Mouse (Mus musculus): ENCODE measurements around the gene Polr1d. TPM values are rescaled to one million over a fixed set of nuclear protein-coding genes. Genes with fewer than 3 reads are reported as not detected.

Gene Polr1d
- polyA plus RNA-seq, 1 experiment = 33.0 TPM

- Histone ChIP-seq H3K4me3 (ENCODE audit: low read depth, low read length) (no peak overlapping the region), H3K4me1 (ENCODE audit: control insufficient read depth, insufficient read depth, insufficient read length, low read length) (peaks cover 12% of the 10 kb centered on the region; the same call in 1 of the 2 replicates), H3K36me3 (ENCODE audit: control insufficient read depth, insufficient read depth, low read length) (no peaks in the 10 kb centered on the region), H3K27ac (ENCODE audit: insufficient read depth, low read depth, low read length) (no peak overlapping the region), H3K27me3 (ENCODE audit: control insufficient read depth, insufficient read depth, low read length) (no peaks in the 10 kb centered on the region)
- 80% methylated on average over 6 of the region's 6 CpGs for WGBS
- TF ChIP-seq POLR2A (IDR thresholded peaks at IDR 0.05; ENCODE audit: low read depth, low read length) (no peak), CTCF (IDR thresholded peaks at IDR 0.05; ENCODE audit: extremely low read depth, insufficient read length, insufficient replicate concordance, low read depth, low read length) (no peak)
Measured at GRCm38 (mm10) chr5:147073805-147074204, 3.0 kb upstream of the Polr1d start.

GRCm38 (mm10) chr5:147075103-147076025 is 1.5 kb upstream of the Polr1d start:
- Histone ChIP-seq H3K4me3 (ENCODE audit: low read depth, low read length) (peak overlapping the region; percentile 81), H3K27ac (ENCODE audit: insufficient read depth, low read depth, low read length) (peak overlapping the region; percentile 81), H3K4me1 (ENCODE audit: control insufficient read depth, insufficient read depth, insufficient read length, low read length) (peaks cover 12% of the 10 kb centered on the region; the same call in 1 of the 2 replicates), H3K27me3 (ENCODE audit: control insufficient read depth, insufficient read depth, low read length) (no peaks in the 10 kb centered on the region), H3K36me3 (ENCODE audit: control insufficient read depth, insufficient read depth, low read length) (peaks cover 3% of the 10 kb centered on the region; the same call in 1 of the 2 replicates)
- WGBS = 10% methylated on average over 21 of the region's 21 CpGs
- TF ChIP-seq POLR2A (IDR thresholded peaks at IDR 0.05; ENCODE audit: low read depth, low read length) = no peak

GRCm38 (mm10) chr5:147076026-147076798 is 638 bp upstream of the Polr1d start, which contains the start of gene Lnx2:
Gene Lnx2 (minus strand): TSS chr5:147076586.
- Histone ChIP-seq H3K4me3 (ENCODE audit: low read depth, low read length) (peak within 1 kb of the TSS; percentile 81), H3K4me1 (ENCODE audit: control insufficient read depth, insufficient read depth, insufficient read length, low read length) (peaks cover 10% of the 10 kb centered on the region; the same call in 1 of the 2 replicates), H3K36me3 (ENCODE audit: control insufficient read depth, insufficient read depth, low read length) (peaks cover 3% of the 10 kb centered on the region; the same call in 1 of the 2 replicates), H3K27me3 (ENCODE audit: control insufficient read depth, insufficient read depth, low read length) (no peaks in the 10 kb centered on the region), H3K27ac (ENCODE audit: insufficient read depth, low read depth, low read length) (peak within 1 kb of the TSS; percentile 90)
- under 1% methylated on average over 65 of the region's 65 CpGs for WGBS
- TF ChIP-seq CTCF (IDR thresholded peaks at IDR 0.05; ENCODE audit: extremely low read depth, insufficient read length, insufficient replicate concordance, low read depth, low read length) (peak; percentile 56; the same call in 1 of the 2 replicates), POLR2A (IDR thresholded peaks at IDR 0.05; ENCODE audit: low read depth, low read length) (peak; percentile 90)

- H3K27ac ChIP-seq (ENCODE audit: insufficient read depth, low read depth, low read length) = peak overlapping the region; percentile 90
- peaks cover 3% of the 10 kb centered on the region; the same call in 1 of the 2 replicates for H3K36me3 ChIP-seq (ENCODE audit: control insufficient read depth, insufficient read depth, low read length)
- WGBS = under 1% methylated on average over 57 of the region's 57 CpGs
- no peak for TF ChIP-seq CTCF (IDR thresholded peaks at IDR 0.05; ENCODE audit: extremely low read depth, insufficient read length, insufficient replicate concordance, low read depth, low read length)
- peak; percentile 64 for TF ChIP-seq POLR2A (IDR thresholded peaks at IDR 0.05; ENCODE audit: low read depth, low read length)
- H3K4me3 ChIP-seq (ENCODE audit: low read depth, low read length) = peak overlapping the region; percentile 81
- peaks cover 15% of the 10 kb centered on the region; the same call in 1 of the 2 replicates for H3K4me1 ChIP-seq (ENCODE audit: control insufficient read depth, insufficient read depth, insufficient read length, low read length)
- H3K27me3 ChIP-seq (ENCODE audit: control insufficient read depth, insufficient read depth, low read length) = no peaks in the 10 kb centered on the region
Measured at GRCm38 (mm10) chr5:147077305-147078034, 620 bp downstream of the Polr1d start.

DNA sequence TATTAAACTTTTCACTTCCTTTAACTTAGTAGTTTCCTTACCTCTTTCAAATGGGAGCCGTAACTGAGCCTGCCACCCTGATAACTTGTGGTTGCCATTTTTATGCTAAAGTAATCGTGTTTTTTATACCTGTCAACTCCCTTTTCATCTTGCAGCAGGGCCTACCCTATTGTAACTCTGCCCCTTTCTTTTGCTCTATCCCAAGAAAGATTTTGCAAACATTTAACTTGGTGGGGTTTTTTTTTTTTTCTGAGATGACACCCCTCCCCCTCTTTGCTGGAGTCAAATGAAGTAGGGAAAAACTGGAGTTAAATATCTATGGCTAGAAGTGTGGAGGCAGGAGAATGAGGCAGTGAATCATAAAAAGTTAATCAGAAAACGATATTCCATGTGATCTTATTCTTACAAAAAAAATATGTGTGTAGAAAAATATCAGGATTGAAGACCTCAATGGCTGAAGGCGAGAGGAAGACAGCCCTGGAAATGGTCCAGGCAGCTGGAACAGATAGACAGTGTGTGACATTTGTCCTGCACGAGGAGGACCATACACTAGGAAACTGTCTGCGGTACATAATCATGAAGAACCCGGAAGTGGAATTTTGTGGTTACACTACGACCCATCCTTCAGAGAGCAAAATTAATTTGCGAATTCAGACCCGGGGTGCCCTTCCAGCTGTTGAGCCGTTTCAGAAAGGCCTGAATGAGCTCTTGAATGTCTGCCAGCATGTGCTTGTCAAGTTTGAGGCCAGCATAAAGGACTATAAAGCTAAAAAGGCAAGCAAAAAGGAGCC is 1.5 kb downstream of the Polr1d start:
- Histone ChIP-seq H3K27me3 (ENCODE audit: control insufficient read depth, insufficient read depth, low read length) (no peaks in the 10 kb centered on the region), H3K27ac (ENCODE audit: insufficient read depth, low read depth, low read length) (peak overlapping the region; percentile 30; the same call in 1 of the 2 replicates), H3K36me3 (ENCODE audit: control insufficient read depth, insufficient read depth, low read length) (peaks cover 4% of the 10 kb centered on the region; the same call in 1 of the 2 replicates), H3K4me3 (ENCODE audit: low read depth, low read length) (peak overlapping the region; percentile 81), H3K4me1 (ENCODE audit: control insufficient read depth, insufficient read depth, insufficient read length, low read length) (peaks cover 13% of the 10 kb centered on the region; the same call in 1 of the 2 replicates)
- WGBS = 15% methylated on average over 11 of the region's 11 CpGs
- TF ChIP-seq CTCF (IDR thresholded peaks at IDR 0.05; ENCODE audit: extremely low read depth, insufficient read length, insufficient replicate concordance, low read depth, low read length) (no peak), POLR2A (IDR thresholded peaks at IDR 0.05; ENCODE audit: low read depth, low read length) (no peak)
